Mouse (Mus musculus) hindbrain, embryonic 11.5 days (tissue): ENCODE results near the gene Col6a3. TPM values are rescaled to one million over a fixed set of nuclear protein-coding genes. Genes with fewer than 3 reads are reported as not detected.

Source experiments
- ATAC-seq: fragments of 200-750 bp; cut with Nextera tagmentation; 2 replicates; pipeline ENCODE4 v1.8.0; 2017; ENCODE audit warnings: mild to moderate bottlenecking, moderate TSS enrichment, moderate library complexity; ENCODE audit not compliant: low FRiP score
- DNase-seq: peaks from one replicate; pipeline ENCODE4 v3.0.0-alpha.2; 2015; ENCODE audit warnings: low spot score
- H3K27ac ChIP-seq: fragments of 300-500 bp; sonication (generic); 2 replicates; pipeline ENCODE4 v1.5.1; 2014; ENCODE audit warnings: mild to moderate bottlenecking, low read depth, low read length
- H3K27me3 ChIP-seq: fragments of 300-500 bp; sonication (generic); 2 replicates; pipeline ENCODE4 v1.6.1; 2014; ENCODE audit warnings: mild to moderate bottlenecking, low read length, moderate library complexity, mixed read lengths; ENCODE audit not compliant: control insufficient read depth, insufficient read depth
- H3K36me3 ChIP-seq: fragments of 300-500 bp; sonication (generic); 2 replicates; pipeline ENCODE4 v1.6.1; 2014; ENCODE audit warnings: mild to moderate bottlenecking, low read length, moderate library complexity, mixed read lengths; ENCODE audit not compliant: control insufficient read depth, insufficient read depth
- H3K4me1 ChIP-seq: fragments of 300-500 bp; sonication (generic); replicated peaks from 2 replicates; pipeline ENCODE4 v1.6.1; 2014; ENCODE audit warnings: low read length, mixed read lengths; ENCODE audit not compliant: control insufficient read depth, insufficient read depth
- H3K4me2 ChIP-seq: fragments of 300-500 bp; sonication (generic); replicated peaks from 2 replicates; pipeline ENCODE4 v1.6.1; 2014; ENCODE audit warnings: mild to moderate bottlenecking, low read depth, low read length
- H3K4me3 ChIP-seq: fragments of 300-500 bp; sonication (generic); 2 replicates; pipeline ENCODE4 v1.5.1; 2014; ENCODE audit warnings: low read depth, low read length
- H3K9ac ChIP-seq: fragments of 300-500 bp; sonication (generic); 2 replicates; pipeline ENCODE4 v1.6.1; 2014; ENCODE audit warnings: low read depth, low read length
- H3K9me3 ChIP-seq: fragments of 300-500 bp; sonication (generic); 2 replicates; pipeline ENCODE4 v1.6.1; 2016; ENCODE audit warnings: low read length; ENCODE audit not compliant: control insufficient read depth
- WGBS: fragments of 180-500 bp; shearing (Covaris S2); extraction: QIAGEN DNeasy Blood & Tissue Kit; methylation state at CpG from one replicate; pipeline ENCODE4 v1.1.7; 2014; 5-methylcytosine and 5-hydroxymethylcytosine counted together
- polyA plus RNA-seq: library from polyadenylated mRNA; unstranded; fragments of >200 nt; fragmentation: Nextera tagmentation; extraction: Ambion mirVana; gene quantifications from 2 replicates; pipeline ENCODE4 v1.2.1, GENCODE M21; 2014

Col6a3 gene
- polyA plus RNA-seq = 9.2 and 12.5 TPM in 2 replicates

- no peak within 1 kb of the TSS for H3K4me2 ChIP-seq
- ATAC-seq (no peak), DNase-seq (peak; percentile 12)
- no peaks in the 10 kb centered on the region for H3K9me3 ChIP-seq
- H3K27ac ChIP-seq = no peak within 1 kb of the TSS
- H3K9ac ChIP-seq = no peak within 1 kb of the TSS
- no peak within 1 kb of the TSS for H3K4me3 ChIP-seq
- H3K36me3 ChIP-seq = no peaks in the 10 kb centered on the region
- 49% methylated on average over 4 of the region's 4 CpGs for WGBS
- no peaks in the 10 kb centered on the region for H3K4me1 ChIP-seq
- no peaks in the 10 kb centered on the region for H3K27me3 ChIP-seq
Measured at GRCm38 (mm10) chr1:90843836-90844235, at the start of gene Col6a3. Gene Col6a3, minus strand, starts transcription at chr1:90843971.

GRCm38 (mm10) chr1:90885771-90886460, 42.1 kb upstream of the Col6a3 start:
- no peaks in the 10 kb centered on the region for H3K9me3 ChIP-seq
- no peaks in the 10 kb centered on the region for H3K36me3 ChIP-seq
- no peak overlapping the region for H3K4me3 ChIP-seq
- ATAC-seq (no peak), DNase-seq (no peak)
- WGBS = 62% methylated on average over 6 of the region's 6 CpGs
- no peak overlapping the region for H3K27ac ChIP-seq
- H3K4me2 ChIP-seq = no peak overlapping the region
- H3K27me3 ChIP-seq = no peaks in the 10 kb centered on the region
- no peak overlapping the region for H3K9ac ChIP-seq
- H3K4me1 ChIP-seq = no peaks in the 10 kb centered on the region

GRCm38 (mm10) chr1:90876486-90877270, 32.9 kb upstream of the Col6a3 start:
- WGBS = 77% methylated on average over 5 of the region's 5 CpGs
- Histone ChIP-seq H3K27ac (no peak overlapping the region), H3K36me3 (no peaks in the 10 kb centered on the region), H3K27me3 (no peaks in the 10 kb centered on the region), H3K9ac (no peak overlapping the region), H3K4me1 (no peaks in the 10 kb centered on the region), H3K4me2 (no peak overlapping the region), H3K9me3 (no peaks in the 10 kb centered on the region), H3K4me3 (no peak overlapping the region)
- ATAC-seq (no peak), DNase-seq (no peak)

- no peaks in the 10 kb centered on the region for H3K9me3 ChIP-seq
- no peaks in the 10 kb centered on the region for H3K36me3 ChIP-seq
- 66% methylated on average over 2 of the region's 2 CpGs for WGBS
- DNase-seq = no peak
- no peak overlapping the region for H3K27ac ChIP-seq
- H3K4me1 ChIP-seq = no peaks in the 10 kb centered on the region
- ATAC-seq = no peak
- no peak overlapping the region for H3K9ac ChIP-seq
- no peak overlapping the region for H3K4me3 ChIP-seq
- no peaks in the 10 kb centered on the region for H3K27me3 ChIP-seq
- no peak overlapping the region for H3K4me2 ChIP-seq
Measured at GRCm38 (mm10) chr1:90875961-90876360, 32.2 kb upstream of the Col6a3 start.

GRCm38 (mm10) chr1:90875371-90875770, 31.6 kb upstream of the Col6a3 start:
- Histone ChIP-seq H3K27ac (no peak overlapping the region), H3K9ac (no peak overlapping the region)
- 88% methylated on average over 8 of the region's 8 CpGs for WGBS

GRCm38 (mm10) chr1:90870581-90870980, 26.8 kb upstream of the Col6a3 start:
- H3K4me1 ChIP-seq = no peaks in the 10 kb centered on the region
- no peak for ATAC-seq

More at GRCm38 (mm10) chr1:90875371-90875770, 31.6 kb upstream of the Col6a3 start:
- H3K36me3 ChIP-seq = no peaks in the 10 kb centered on the region
- H3K4me2 ChIP-seq = no peak overlapping the region
- DNase-seq (no peak), ATAC-seq (no peak)
- no peaks in the 10 kb centered on the region for H3K4me1 ChIP-seq
- no peak overlapping the region for H3K4me3 ChIP-seq
- H3K9me3 ChIP-seq = no peaks in the 10 kb centered on the region
- H3K27me3 ChIP-seq = no peaks in the 10 kb centered on the region

GRCm38 (mm10) chr1:90866734-90867133, 23.0 kb upstream of the Col6a3 start:
- ATAC-seq = no peak

More at GRCm38 (mm10) chr1:90870581-90870980, 26.8 kb upstream of the Col6a3 start:
- no peak overlapping the region for H3K9ac ChIP-seq
- WGBS = 90% methylated on average over 2 of the region's 2 CpGs
- no peak for DNase-seq
- no peak overlapping the region for H3K27ac ChIP-seq
- H3K4me2 ChIP-seq = no peak overlapping the region
- H3K36me3 ChIP-seq = no peaks in the 10 kb centered on the region
- H3K27me3 ChIP-seq = no peaks in the 10 kb centered on the region
- H3K4me3 ChIP-seq = no peak overlapping the region
- H3K9me3 ChIP-seq = no peaks in the 10 kb centered on the region

GRCm38 (mm10) chr1:90855880-90856279, 12.1 kb upstream of the Col6a3 start:
- Histone ChIP-seq H3K4me3 (no peak overlapping the region), H3K27me3 (no peaks in the 10 kb centered on the region), H3K27ac (no peak overlapping the region), H3K4me2 (no peak overlapping the region), H3K36me3 (no peaks in the 10 kb centered on the region), H3K9me3 (no peaks in the 10 kb centered on the region), H3K4me1 (no peaks in the 10 kb centered on the region), H3K9ac (no peak overlapping the region)
- 75% methylated on average over 5 of the region's 5 CpGs for WGBS
- no peak for ATAC-seq
- DNase-seq = no peak

More at GRCm38 (mm10) chr1:90866734-90867133, 23.0 kb upstream of the Col6a3 start:
- no peak overlapping the region for H3K9ac ChIP-seq
- H3K9me3 ChIP-seq = no peaks in the 10 kb centered on the region
- H3K4me2 ChIP-seq = no peak overlapping the region
- no peaks in the 10 kb centered on the region for H3K4me1 ChIP-seq
- no peak overlapping the region for H3K4me3 ChIP-seq
- WGBS = 92% methylated on average over 7 of the region's 7 CpGs
- no peaks in the 10 kb centered on the region for H3K27me3 ChIP-seq
- DNase-seq = no peak
- no peak overlapping the region for H3K27ac ChIP-seq
- H3K36me3 ChIP-seq = no peaks in the 10 kb centered on the region
